Mouse (Mus musculus) olfactory bulb, adult 2 months (tissue): ENCODE data around the gene Slc9b2.

Source experiments
- CTCF ChIP-seq: fragments of 200-500 bp; IDR thresholded peaks from 2 replicates; pipeline ENCODE4 v1.5.1; 2012; ENCODE audit warnings: low read depth, mild to moderate bottlenecking, low read length, moderate library complexity; ENCODE audit not compliant: insufficient read depth
- POLR2A ChIP-seq: fragments of 200-500 bp; IDR thresholded peaks from 2 replicates; pipeline ENCODE4 v1.6.1; 2012; ENCODE audit warnings: mild to moderate bottlenecking, low read depth, low read length, moderate library complexity; ENCODE audit not compliant: insufficient read depth

DNA sequence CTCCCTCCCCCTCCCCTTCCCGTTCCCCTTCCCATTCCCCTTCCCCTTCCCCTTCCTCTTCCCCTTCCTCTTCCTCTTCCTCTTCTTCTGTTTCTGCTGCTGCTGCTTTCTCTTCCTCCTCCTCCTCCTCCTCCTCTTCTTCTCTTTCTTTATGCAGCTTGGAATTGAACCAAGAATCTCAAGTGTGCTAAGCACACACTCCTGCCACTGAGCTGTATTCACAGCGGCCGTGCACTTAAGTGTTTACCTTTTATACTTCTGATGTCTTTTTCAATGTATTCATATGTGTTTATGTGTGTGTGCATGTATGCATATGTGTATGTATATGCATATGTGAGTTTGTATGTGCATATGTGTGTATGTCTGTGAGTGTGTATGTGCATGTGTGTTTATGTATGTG lies 21.7 kb upstream of the Slc9b2 start:
- no peak for TF ChIP-seq CTCF
- TF ChIP-seq POLR2A: no peak
